Mouse (Mus musculus): ENCODE results near the gene Clip2. TPM values are rescaled to one million over a fixed set of nuclear protein-coding genes. Genes with fewer than 3 reads are reported as not detected.

Gene Clip2
- polyA plus RNA-seq, 1 experiment from 2014 or later, result 5.8 TPM

Small RNA genes lying within 50 kb of the gene (microRNA-seq; reads per million reads assigned to microRNA genes)
- gene Gm26340 (not detected), gene Mir7228 (not detected)

Other genes starting within 250 kb of the Clip2 start
- gene Gtf2i, start 237.7 kb downstream of the Clip2 start, polyA plus RNA-seq (2015; fragmentation: Nextera tagmentation; extraction: Ambion mirVana), result 225 and 236 TPM in 2 replicates
- gene Gtf2ird1, start 95.7 kb downstream of the Clip2 start, polyA plus RNA-seq (2015; fragmentation: Nextera tagmentation; extraction: Ambion mirVana), result 130 TPM in 2 replicates
- 0.10 and 0.12 TPM in 2 replicates for gene Syna, start 7.7 kb upstream of the Clip2 start, polyA plus RNA-seq (2015; fragmentation: Nextera tagmentation; extraction: Ambion mirVana)
- 326 and 332 TPM in 2 replicates for gene Rfc2, start 28.9 kb upstream of the Clip2 start, polyA plus RNA-seq (2015; fragmentation: Nextera tagmentation; extraction: Ambion mirVana)
- gene Lat2, start 62.6 kb upstream of the Clip2 start, polyA plus RNA-seq (2015; fragmentation: Nextera tagmentation; extraction: Ambion mirVana), result 2.6 and 2.9 TPM in 2 replicates
- 471 and 483 TPM in 2 replicates for gene Eif4h, start 87.1 kb upstream of the Clip2 start, polyA plus RNA-seq (2015; fragmentation: Nextera tagmentation; extraction: Ambion mirVana)
- 11.6 and 11.9 TPM in 2 replicates for gene Limk1, start 136.2 kb upstream of the Clip2 start, polyA plus RNA-seq (2015; fragmentation: Nextera tagmentation; extraction: Ambion mirVana)
- 81.1 and 93.0 TPM in 2 replicates for gene Eln, start 194.9 kb upstream of the Clip2 start, polyA plus RNA-seq (2015; fragmentation: Nextera tagmentation; extraction: Ambion mirVana)